Mouse (Mus musculus) monocyte, adult 5-6 weeks (primary cell): ENCODE measurements around the gene Sh3bp5. TPM values are rescaled to one million over a fixed set of nuclear protein-coding genes. Genes with fewer than 3 reads are reported as not detected.

ENCODE experiments used
- ATAC-seq: fragments of 153-309, 156-312 bp; replicated peaks from 2 replicates; pipeline ENCODE4 v1.8.0; 2017; ENCODE audit warnings: mild to moderate bottlenecking; ENCODE audit not compliant: low TSS enrichment, insufficient number of reproducible peaks, severe bottlenecking, poor library complexity, low FRiP score
- total RNA-seq: library from RNA; stranded (forward); fragments of 200-1000, 200-491, 200-594 nt; gene quantifications from 3 replicates; pipeline ENCODE4 v1.2.3, GENCODE M21; 2017

Gene Sh3bp5
- total RNA-seq, 1 experiment from 2014 or later, result 51.1 TPM

GRCm38 (mm10) chr14:31414967-31415376, 20.9 kb downstream of the Sh3bp5 start:
- no peak for ATAC-seq

GRCm38 (mm10) chr14:31414235-31414966, 21.5 kb downstream of the Sh3bp5 start:
- no peak for ATAC-seq

GRCm38 (mm10) chr14:31413475-31414086, 22.3 kb downstream of the Sh3bp5 start:
- ATAC-seq, result peak; percentile 72

- ATAC-seq, result no peak
Observed at GRCm38 (mm10) chr14:31412651-31413056, 23.2 kb downstream of the Sh3bp5 start.

GRCm38 (mm10) chr14:31410737-31411136, 25.1 kb downstream of the Sh3bp5 start:
- no peak for ATAC-seq

GRCm38 (mm10) chr14:31410123-31410724, 25.7 kb downstream of the Sh3bp5 start:
- no peak for ATAC-seq

- no peak for ATAC-seq
Observed at GRCm38 (mm10) chr14:31408666-31409065, 27.2 kb downstream of the Sh3bp5 start.

GRCm38 (mm10) chr14:31407911-31408604, 27.8 kb downstream of the Sh3bp5 start:
- peak; percentile 36 for ATAC-seq

GRCm38 (mm10) chr14:31407208-31407607, 28.7 kb downstream of the Sh3bp5 start:
- no peak for ATAC-seq

GRCm38 (mm10) chr14:31406154-31406810, 29.6 kb downstream of the Sh3bp5 start:
- ATAC-seq, result no peak

- ATAC-seq, result no peak
Observed at GRCm38 (mm10) chr14:31405652-31406051, 30.2 kb downstream of the Sh3bp5 start.

- no peak for ATAC-seq
Observed at GRCm38 (mm10) chr14:31404663-31405062, 31.2 kb downstream of the Sh3bp5 start.

- ATAC-seq, result no peak
Observed at GRCm38 (mm10) chr14:31403995-31404394, 31.9 kb downstream of the Sh3bp5 start.

GRCm38 (mm10) chr14:31403556-31403955, 32.3 kb downstream of the Sh3bp5 start:
- no peak for ATAC-seq

GRCm38 (mm10) chr14:31402693-31403092, 33.2 kb downstream of the Sh3bp5 start:
- ATAC-seq, result no peak

GRCm38 (mm10) chr14:31401918-31402427, 33.9 kb downstream of the Sh3bp5 start:
- ATAC-seq, result peak; percentile 57

GRCm38 (mm10) chr14:31400896-31401295, 35.0 kb downstream of the Sh3bp5 start:
- no peak for ATAC-seq

GRCm38 (mm10) chr14:31400246-31400645, 35.6 kb downstream of the Sh3bp5 start:
- no peak for ATAC-seq

- ATAC-seq, result no peak
Observed at GRCm38 (mm10) chr14:31399271-31399670, 36.6 kb downstream of the Sh3bp5 start.
